Mouse (Mus musculus): ENCODE data around the gene Dctn2. TPM values are rescaled to one million over a fixed set of nuclear protein-coding genes. Genes with fewer than 3 reads are reported as not detected.

Dctn2 gene
- polyA plus RNA-seq, 1 experiment from 2014 or later: 335 TPM

DNA sequence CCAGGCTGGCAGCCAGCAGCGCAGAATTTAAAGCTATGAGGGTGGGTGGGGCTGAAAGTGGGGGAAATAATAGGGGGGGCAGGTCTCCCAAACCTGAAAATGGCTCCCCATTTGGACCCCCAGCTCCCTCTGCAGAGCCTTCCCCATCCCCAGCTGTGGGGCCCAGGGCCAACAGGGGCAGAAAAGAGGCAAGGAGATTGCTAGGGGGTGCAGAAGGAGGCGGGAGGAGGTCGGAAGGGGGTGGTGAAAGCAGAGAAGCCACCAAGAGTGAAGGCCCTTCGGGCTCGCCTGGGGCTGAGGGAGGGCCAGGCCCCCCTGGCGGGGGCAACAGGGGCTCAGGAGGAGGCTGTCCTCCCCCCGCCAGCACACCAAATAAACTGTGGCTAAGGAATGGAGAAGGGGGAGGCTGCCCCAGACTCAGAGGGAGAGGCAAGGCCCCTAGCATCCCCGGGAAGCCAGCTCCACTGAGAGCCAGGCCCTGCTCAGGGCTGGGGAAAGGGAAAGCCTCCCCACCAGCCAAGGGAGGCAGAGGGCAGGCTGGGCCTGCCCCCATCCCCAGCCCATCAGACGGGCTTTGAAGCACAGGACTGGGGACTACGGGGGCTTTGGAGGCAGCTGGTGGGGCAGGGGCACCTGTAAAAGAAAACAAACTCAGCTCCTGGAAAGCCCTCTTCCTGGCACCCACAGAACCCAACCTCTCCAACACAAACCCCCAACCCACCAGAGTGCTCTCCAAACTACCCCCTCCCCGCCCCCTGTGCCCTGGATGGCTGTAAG, 18.7 kb downstream of the Dctn2 start:
- ATAC-seq (ENCODE audit: low FRiP score): no peak
- no peaks in the 10 kb centered on the region for H3K9me3 ChIP-seq (replicated peaks)
- peaks cover 60% of the 10 kb centered on the region for H3K36me3 ChIP-seq
- no peak overlapping the region for H3K4me2 ChIP-seq
- WGBS: 79% methylated on average over 11 of the region's 11 CpGs
- no peak overlapping the region for H3K27ac ChIP-seq (replicated peaks)
- H3K4me3 ChIP-seq (replicated peaks): no peak overlapping the region
- H3K4me1 ChIP-seq: peaks cover 47% of the 10 kb centered on the region
- H3K9ac ChIP-seq (replicated peaks): 0 out of 2 replicates have a peak overlapping the region, but pooled peaks have one; percentile 17
- H3K27me3 ChIP-seq (replicated peaks): no peaks in the 10 kb centered on the region

DNA sequence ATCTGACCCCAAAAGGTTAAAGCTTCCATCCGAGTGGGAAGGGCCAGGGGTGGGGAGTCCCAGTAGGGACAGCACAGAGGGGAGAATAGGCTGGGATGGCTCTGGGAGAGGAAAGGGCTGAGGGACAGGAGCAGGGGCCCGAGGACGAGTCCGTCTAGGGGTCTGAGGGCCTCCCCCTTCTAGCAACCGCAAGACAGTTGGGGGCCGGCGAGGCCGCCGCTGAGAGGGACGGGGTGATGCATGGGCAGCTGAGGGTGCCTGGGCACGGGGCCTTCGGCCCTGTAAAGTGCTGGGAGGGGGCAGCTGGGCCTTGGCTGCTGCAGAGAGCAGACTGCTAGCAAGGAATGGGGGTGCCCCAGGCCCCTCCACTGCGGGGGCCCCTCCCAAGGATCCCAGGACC, 19.5 kb downstream of the Dctn2 start:
- peaks cover 48% of the 10 kb centered on the region for H3K4me1 ChIP-seq
- H3K9ac ChIP-seq (replicated peaks): 0 out of 2 replicates have a peak overlapping the region, but pooled peaks have one; percentile 17
- no peak for ATAC-seq (ENCODE audit: low FRiP score)
- H3K27ac ChIP-seq (replicated peaks): 0 out of 2 replicates have a peak overlapping the region, but pooled peaks have one; percentile 13
- no peaks in the 10 kb centered on the region for H3K9me3 ChIP-seq (replicated peaks)
- no peak overlapping the region for H3K4me3 ChIP-seq (replicated peaks)
- peaks cover 54% of the 10 kb centered on the region for H3K36me3 ChIP-seq
- no peaks in the 10 kb centered on the region for H3K27me3 ChIP-seq (replicated peaks)
- WGBS: 83% methylated on average over 13 of the region's 13 CpGs
- 0 out of 2 replicates have a peak overlapping the region, but pooled peaks have one; percentile 83 for H3K4me2 ChIP-seq

DNA sequence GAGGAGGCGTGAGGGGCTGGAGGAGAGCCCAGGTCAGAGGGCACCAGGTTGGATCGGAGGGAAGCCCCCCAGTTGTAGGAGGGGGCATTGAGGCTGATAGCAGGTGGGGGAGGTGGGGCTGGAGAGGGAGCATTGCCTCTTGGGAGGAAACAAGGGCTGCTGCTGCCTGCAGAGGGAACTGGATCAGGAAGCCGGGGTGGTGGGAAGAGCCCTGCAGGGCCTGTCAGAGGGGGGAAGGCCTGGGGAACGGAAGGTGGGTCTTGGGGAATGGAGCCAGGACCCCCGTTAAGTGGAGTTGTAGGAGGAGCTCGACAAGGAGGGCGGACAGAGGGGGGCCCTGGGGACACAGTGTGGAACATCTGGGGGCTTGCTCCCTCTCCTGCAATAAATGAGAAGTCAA, 20.0 kb downstream of the Dctn2 start:
- H3K4me2 ChIP-seq: peak overlapping the region; percentile 83
- WGBS: 69% methylated on average over 7 of the region's 7 CpGs
- no peak overlapping the region for H3K4me3 ChIP-seq (replicated peaks)
- H3K9me3 ChIP-seq (replicated peaks): no peaks in the 10 kb centered on the region
- H3K9ac ChIP-seq (replicated peaks): no peak overlapping the region
- H3K36me3 ChIP-seq: peaks cover 49% of the 10 kb centered on the region
- peaks cover 51% of the 10 kb centered on the region for H3K4me1 ChIP-seq
- ATAC-seq (ENCODE audit: low FRiP score): no peak
- H3K27me3 ChIP-seq (replicated peaks): no peaks in the 10 kb centered on the region
- H3K27ac ChIP-seq (replicated peaks): 0 out of 2 replicates have a peak overlapping the region, but pooled peaks have one; percentile 13

DNA sequence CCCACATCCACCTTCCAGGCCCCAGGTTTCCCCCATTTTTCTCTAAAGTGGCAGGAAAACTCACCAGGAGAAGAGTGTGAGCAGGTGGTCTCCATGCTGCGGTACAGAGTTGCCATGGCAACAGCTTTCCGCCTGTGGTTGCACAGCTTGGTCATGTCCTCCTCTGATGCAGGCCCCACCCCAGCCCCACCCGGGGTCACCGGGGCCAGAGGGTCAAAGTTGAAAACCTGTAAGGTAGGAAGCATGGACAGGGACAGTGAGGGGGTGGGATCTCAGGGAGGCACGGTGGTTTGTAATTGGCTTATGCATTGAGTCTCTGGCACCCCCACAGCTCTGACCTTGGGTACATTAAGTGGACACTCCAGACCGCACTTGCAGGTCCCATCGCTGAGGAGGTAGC, 20.6 kb downstream of the Dctn2 start:
- peaks cover 56% of the 10 kb centered on the region for H3K4me1 ChIP-seq
- H3K9me3 ChIP-seq (replicated peaks): no peaks in the 10 kb centered on the region
- H3K9ac ChIP-seq (replicated peaks): no peak overlapping the region
- H3K36me3 ChIP-seq: peaks cover 43% of the 10 kb centered on the region
- ATAC-seq (ENCODE audit: low FRiP score): no peak
- peak overlapping the region; percentile 65 for H3K4me3 ChIP-seq (replicated peaks)
- H3K27me3 ChIP-seq (replicated peaks): no peaks in the 10 kb centered on the region
- no peak overlapping the region for H3K27ac ChIP-seq (replicated peaks)
- H3K4me2 ChIP-seq: peak overlapping the region; percentile 83
- WGBS: 49% methylated on average over 7 of the region's 7 CpGs

DNA sequence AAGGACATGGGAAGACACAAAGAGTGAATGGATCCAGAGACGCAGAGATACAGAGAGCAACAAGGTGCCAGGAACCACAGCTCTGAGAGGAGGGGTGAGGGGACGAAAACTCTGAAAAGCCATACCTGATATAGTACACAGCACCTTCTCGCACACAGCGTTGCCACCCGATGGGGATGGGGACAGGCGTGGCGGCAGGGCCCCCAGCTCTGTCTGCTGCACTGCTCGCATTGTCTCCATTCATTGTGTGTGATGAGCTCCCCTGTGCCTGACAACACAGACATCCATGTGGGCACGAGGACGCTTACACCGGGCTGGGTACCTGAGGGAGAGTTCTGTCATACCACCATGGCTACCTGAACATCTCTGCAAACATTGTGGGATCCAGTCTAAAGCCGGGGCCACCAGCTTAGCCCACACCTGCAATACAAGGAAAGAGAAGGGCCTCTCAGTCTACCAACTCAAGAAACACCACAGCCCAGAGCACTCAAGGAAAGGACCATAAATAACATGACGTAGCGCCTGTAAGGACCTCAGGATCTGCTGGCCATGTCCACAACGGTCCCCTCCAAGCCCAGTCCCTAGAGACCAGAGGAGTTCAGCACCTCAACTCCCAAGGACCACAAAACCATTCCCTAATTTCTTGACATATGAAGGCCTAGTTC, 21.2 kb downstream of the Dctn2 start:
- peak overlapping the region; percentile 83 for H3K4me2 ChIP-seq
- peaks cover 63% of the 10 kb centered on the region for H3K4me1 ChIP-seq
- peaks cover 37% of the 10 kb centered on the region for H3K36me3 ChIP-seq
- ATAC-seq (ENCODE audit: low FRiP score): no peak
- no peaks in the 10 kb centered on the region for H3K9me3 ChIP-seq (replicated peaks)
- H3K27ac ChIP-seq (replicated peaks): peak overlapping the region; percentile 98
- peak overlapping the region; percentile 75 for H3K9ac ChIP-seq (replicated peaks)
- peak overlapping the region; percentile 65 for H3K4me3 ChIP-seq (replicated peaks)
- WGBS: 65% methylated on average over 15 of the region's 15 CpGs
- H3K27me3 ChIP-seq (replicated peaks): no peaks in the 10 kb centered on the region

DNA sequence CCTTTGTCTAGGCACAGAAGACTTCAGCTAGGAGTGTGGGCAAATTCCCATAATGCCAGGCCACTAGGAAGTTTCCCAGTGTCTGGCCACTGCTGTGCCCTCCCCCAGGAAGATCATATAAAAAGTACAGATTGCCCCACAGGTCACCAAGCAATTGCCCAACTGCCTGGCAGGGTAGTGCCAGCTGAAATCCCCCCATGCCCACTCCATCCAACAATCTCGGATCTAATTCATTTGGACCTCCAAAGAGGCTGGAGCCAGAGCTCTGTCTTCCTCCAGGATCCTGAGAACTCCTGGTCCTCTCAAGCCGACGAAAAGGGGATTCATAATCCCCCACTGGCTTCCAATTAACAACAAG, 21.7 kb downstream of the Dctn2 start:
- H3K4me1 ChIP-seq: peaks cover 68% of the 10 kb centered on the region
- H3K4me2 ChIP-seq: peak overlapping the region; percentile 83
- H3K27ac ChIP-seq (replicated peaks): peak overlapping the region; percentile 98
- WGBS: 1% methylated on average over 3 of the region's 3 CpGs
- no peaks in the 10 kb centered on the region for H3K9me3 ChIP-seq (replicated peaks)
- ATAC-seq (ENCODE audit: low FRiP score): no peak
- peaks cover 32% of the 10 kb centered on the region for H3K36me3 ChIP-seq
- H3K4me3 ChIP-seq (replicated peaks): peak overlapping the region; percentile 65
- no peaks in the 10 kb centered on the region for H3K27me3 ChIP-seq (replicated peaks)
- H3K9ac ChIP-seq (replicated peaks): peak overlapping the region; percentile 75

DNA sequence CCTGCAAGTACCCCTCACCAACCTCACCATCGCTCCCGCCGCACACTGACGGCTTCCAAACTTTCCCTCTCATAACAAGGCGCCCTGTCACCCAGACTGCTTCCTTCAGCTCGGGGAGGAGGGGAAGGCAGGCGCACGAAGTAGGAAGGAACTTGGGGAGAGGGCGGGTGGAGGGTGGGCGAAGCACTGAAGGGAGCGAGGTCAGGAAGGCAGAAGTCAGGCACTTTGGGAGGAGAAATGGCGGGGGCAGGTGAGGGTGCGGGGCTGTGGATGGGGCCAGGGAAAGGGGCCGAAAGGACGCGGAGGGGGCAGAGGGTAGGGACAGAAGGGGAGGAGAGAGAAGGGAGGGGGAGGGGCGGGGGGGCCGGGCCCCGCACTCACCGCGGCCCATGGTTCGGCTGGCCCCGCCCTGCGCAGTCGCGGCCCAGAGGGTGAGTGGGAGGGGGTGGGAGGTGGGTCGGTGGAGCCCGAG, 22.2 kb downstream of the Dctn2 start:
- H3K4me2 ChIP-seq: peak overlapping the region; percentile 83
- H3K4me1 ChIP-seq: peaks cover 68% of the 10 kb centered on the region
- 1% methylated on average over 21 of the region's 28 CpGs for WGBS
- H3K27ac ChIP-seq (replicated peaks): peak overlapping the region; percentile 98
- peak; percentile 3 for ATAC-seq (ENCODE audit: low FRiP score)
- no peaks in the 10 kb centered on the region for H3K27me3 ChIP-seq (replicated peaks)
- H3K36me3 ChIP-seq: peaks cover 28% of the 10 kb centered on the region
- H3K9ac ChIP-seq (replicated peaks): peak overlapping the region; percentile 75
- no peaks in the 10 kb centered on the region for H3K9me3 ChIP-seq (replicated peaks)
- H3K4me3 ChIP-seq (replicated peaks): peak overlapping the region; percentile 65

DNA sequence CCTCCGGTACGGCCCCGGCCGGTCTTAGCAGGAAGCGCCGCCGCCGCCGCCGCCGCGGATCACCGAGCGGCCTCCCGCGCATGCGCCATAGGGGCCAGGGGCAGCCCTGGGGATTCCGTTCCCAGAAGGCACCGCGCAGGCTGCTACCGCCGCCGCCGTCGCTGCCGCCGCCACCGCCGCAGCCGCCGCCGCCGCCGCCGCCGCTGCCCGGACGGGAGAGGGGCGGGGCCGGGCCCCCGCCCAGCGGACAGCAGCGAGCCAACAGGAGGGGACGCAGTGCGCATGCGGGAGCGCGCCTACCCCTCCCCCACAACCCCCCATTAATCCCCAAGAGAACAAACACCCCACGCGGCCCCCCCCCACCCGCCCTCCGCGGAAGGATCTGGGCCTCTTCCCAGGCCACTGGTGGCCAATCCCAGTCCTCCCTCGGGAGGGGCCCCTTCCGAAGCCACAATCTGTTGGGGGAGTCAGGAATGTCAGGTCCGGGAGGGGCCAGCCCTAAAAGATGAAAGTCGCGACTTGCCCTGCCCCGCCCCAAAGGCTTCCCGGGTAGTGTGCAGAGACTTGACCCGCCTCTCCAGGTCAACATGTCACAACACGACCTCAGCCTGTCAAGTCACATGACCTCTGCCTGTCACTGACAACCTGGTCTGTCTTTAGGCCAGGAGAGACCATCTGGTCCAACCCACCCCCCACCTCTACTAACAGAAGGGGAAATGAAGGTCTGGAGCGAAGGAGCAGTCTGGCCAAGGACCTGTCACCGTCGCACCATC, 22.8 kb downstream of the Dctn2 start, which contains the start of gene Mbd6:
Mbd6 (minus strand) TSS at position 219 of the 773 bp plus-strand sequence.
- peak within 1 kb of the TSS; percentile 65 for H3K4me3 ChIP-seq (replicated peaks)
- no peaks in the 10 kb centered on the region for H3K27me3 ChIP-seq (replicated peaks)
- H3K27ac ChIP-seq (replicated peaks): peak within 1 kb of the TSS; percentile 98
- peaks cover 26% of the 10 kb centered on the region for H3K36me3 ChIP-seq
- WGBS: under 1% methylated on average over 53 of the region's 65 CpGs
- H3K4me2 ChIP-seq: peak within 1 kb of the TSS; percentile 83
- ATAC-seq (ENCODE audit: low FRiP score): peak; percentile 16
- H3K9me3 ChIP-seq (replicated peaks): no peaks in the 10 kb centered on the region
- H3K4me1 ChIP-seq: peaks cover 67% of the 10 kb centered on the region
- H3K9ac ChIP-seq (replicated peaks): peak within 1 kb of the TSS; percentile 75

DNA sequence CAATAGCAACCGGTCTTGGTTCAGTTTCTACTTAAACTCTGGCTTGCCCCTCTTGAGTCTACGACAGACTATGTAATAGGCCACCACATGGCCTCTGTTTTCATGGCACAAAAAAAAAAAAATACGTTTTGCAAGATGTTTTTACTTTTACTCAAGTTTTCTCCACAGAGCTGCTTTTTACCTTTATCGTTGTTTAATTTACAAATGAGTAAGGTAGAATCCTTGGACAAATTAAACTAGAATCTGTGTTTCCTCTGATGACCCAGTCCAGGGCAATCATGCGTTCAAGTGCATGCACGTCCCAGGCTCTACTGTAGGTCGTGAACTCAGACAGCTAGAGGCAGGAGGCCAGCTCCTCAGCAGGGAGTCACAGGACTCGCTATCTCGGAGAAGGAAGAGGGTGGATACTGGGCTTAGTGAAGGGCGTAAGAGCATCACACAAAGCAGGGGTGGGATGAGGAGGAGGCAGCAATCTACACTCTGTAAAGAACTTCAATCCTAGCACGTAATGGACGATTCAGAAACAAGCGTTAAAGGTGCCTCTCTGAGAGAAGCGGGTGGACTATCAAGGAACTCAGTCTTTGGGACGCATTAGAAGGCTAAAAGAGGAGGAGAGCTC, 23.5 kb downstream of the Dctn2 start:
- Histone ChIP-seq H3K9ac (replicated peaks) (peak overlapping the region; percentile 75), H3K4me2 (peak overlapping the region; percentile 83), H3K4me3 (replicated peaks) (peak overlapping the region; percentile 65), H3K36me3 (peaks cover 26% of the 10 kb centered on the region), H3K9me3 (replicated peaks) (no peaks in the 10 kb centered on the region), H3K4me1 (peaks cover 65% of the 10 kb centered on the region), H3K27me3 (replicated peaks) (no peaks in the 10 kb centered on the region), H3K27ac (replicated peaks) (peak overlapping the region; percentile 98)
- peak; percentile 5 for ATAC-seq (ENCODE audit: low FRiP score)
- 2% methylated on average over 15 of the region's 15 CpGs for WGBS

DNA sequence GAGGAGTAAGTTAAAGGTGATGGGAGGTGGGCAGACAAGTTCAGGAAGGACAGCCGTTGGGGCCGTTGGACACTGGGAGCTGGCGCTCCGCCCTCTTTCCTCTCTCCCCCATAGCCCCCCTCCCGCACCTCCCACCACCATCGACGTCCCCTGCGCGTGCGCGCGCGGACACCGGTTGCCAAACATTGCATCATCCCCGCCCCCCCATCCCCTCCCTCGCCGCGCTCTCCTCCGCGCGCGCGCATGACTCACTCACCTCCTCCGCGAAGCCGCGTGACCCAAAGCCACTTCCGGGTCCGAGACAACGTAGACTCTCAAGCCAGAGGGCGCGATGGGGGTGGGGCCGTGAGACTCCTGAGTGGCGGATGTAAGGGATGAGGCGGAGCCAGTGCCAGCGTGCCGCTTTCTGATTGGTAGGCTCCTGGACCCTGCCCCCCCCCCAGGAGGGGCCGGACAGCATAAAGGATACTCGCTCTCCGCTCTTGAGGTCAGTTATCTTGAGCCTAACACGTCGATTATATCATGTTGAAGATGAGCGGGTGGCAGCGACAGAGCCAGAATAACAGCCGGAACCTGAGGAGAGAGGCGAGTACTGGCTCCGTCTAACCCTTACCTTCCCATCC, 24.2 kb downstream of the Dctn2 start:
- Histone ChIP-seq H3K4me2 (peak overlapping the region; percentile 83), H3K27me3 (replicated peaks) (no peaks in the 10 kb centered on the region), H3K4me1 (peaks cover 60% of the 10 kb centered on the region), H3K27ac (replicated peaks) (peak overlapping the region; percentile 98), H3K9me3 (replicated peaks) (no peaks in the 10 kb centered on the region), H3K4me3 (replicated peaks) (peak overlapping the region; percentile 65), H3K9ac (replicated peaks) (peak overlapping the region; percentile 75), H3K36me3 (peaks cover 28% of the 10 kb centered on the region)
- WGBS: under 1% methylated on average over 34 of the region's 47 CpGs
- peak; percentile 93 for ATAC-seq (ENCODE audit: low FRiP score)
